Mouse (Mus musculus): ENCODE measurements at regions not wholly inside any gene's neighbourhood (a gene's known extent, or its start where the extent isn't known, plus 50 kb on each side); places are given as distances from the start of the nearest gene placed in this dataset.

DNA sequence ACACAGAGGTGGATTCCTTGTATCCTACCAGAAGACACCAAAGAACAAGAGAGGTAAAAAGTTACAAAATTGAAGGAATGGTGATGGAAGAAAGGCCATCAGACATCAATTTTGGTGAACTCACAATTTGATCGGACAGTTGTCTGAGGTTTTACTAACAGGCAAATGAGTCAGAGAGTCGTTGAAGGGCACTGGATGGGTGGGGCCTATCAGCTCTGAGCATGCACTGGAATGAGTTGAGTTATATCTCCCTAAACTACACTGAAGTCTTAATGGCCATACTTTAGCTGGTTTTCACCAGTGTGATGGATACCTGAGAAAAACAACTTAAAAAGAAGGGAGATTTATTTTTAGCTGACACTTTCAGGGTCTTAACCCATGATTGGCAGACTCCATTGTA, 630.3 kb upstream of the Fam160b2 start:
- TF ChIP-seq CTCF (IDR thresholded peaks at IDR 0.05) (no peak), EP300 (IDR thresholded peaks at IDR 0.05) (no peak)

Data from lung, postnatal 0 days (tissue).